Comparison of ENCODE assay signal across 14 mouse cellular contexts in the genomic region with DNA sequence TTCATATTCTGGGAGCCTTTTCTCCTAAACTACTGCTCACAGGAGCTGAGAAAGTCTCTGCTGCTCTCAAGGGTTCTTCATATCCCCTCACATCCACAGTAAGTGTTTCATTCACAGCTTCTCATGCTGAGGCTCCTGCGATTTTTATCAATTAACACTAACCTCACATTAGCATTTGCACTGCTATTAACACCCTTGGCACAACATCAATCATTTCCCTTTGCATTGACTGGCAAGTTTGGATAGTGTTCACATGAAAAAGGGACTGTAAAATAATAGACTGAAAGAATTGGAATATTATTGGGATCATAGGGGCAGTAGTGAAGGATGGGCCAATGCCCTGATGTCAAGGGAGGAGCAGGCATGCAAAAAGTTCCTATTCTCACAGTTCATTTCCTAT.
"Had no signal": no experiment of that assay in that cellular context is flagged by ENCODE, and none has a peak within 500 bp of the region (broad histone marks: within the 10 kb centered on the region; RNA-seq: fewer than 3 reads in every experiment).

No protein-coding gene starts in this region.

- H3K9ac ChIP-seq: lung, embryonic 14.5 days; midbrain, embryonic 13.5 days; midbrain, embryonic 15.5 days; neural tube, embryonic 12.5 days; stomach, embryonic 15.5 days had no signal

- H3K27ac ChIP-seq: midbrain, embryonic 13.5 days; midbrain, embryonic 15.5 days; neural tube, embryonic 12.5 days; stomach, embryonic 15.5 days; stomach, postnatal 0 days had no signal

- ATAC-seq: midbrain, embryonic 13.5 days; midbrain, embryonic 15.5 days had no signal

- DNase-seq: lung, adult 18-20 months; lung, embryonic 14.5 days; lung, postnatal 10 days; lung, postnatal 4 days; right cerebral cortex, postnatal 14 days; thymus, adult 2 months; thymus, postnatal 25 days; thymus, postnatal 4 days had no signal

- H3K4me3 ChIP-seq: midbrain, embryonic 13.5 days; midbrain, embryonic 15.5 days; neural tube, embryonic 12.5 days; stomach, embryonic 15.5 days had no signal

- H3K4me1 ChIP-seq: midbrain, embryonic 13.5 days; midbrain, embryonic 15.5 days; neural tube, embryonic 12.5 days; stomach, embryonic 15.5 days had no signal

- H3K9me3 ChIP-seq: midbrain, embryonic 13.5 days; midbrain, embryonic 15.5 days; neural tube, embryonic 12.5 days; stomach, embryonic 15.5 days had no signal

- H3K36me3 ChIP-seq: midbrain, embryonic 13.5 days; midbrain, embryonic 15.5 days; neural tube, embryonic 12.5 days; stomach, embryonic 15.5 days had no signal

- H3K4me2 ChIP-seq: lung, embryonic 14.5 days; midbrain, embryonic 11.5 days; midbrain, embryonic 13.5 days; midbrain, embryonic 15.5 days; neural tube, embryonic 12.5 days; stomach, embryonic 15.5 days had no signal

- H3K27me3 ChIP-seq: midbrain, embryonic 13.5 days; midbrain, embryonic 15.5 days; neural tube, embryonic 12.5 days; stomach, embryonic 15.5 days had no signal
